Mouse (Mus musculus): ENCODE data around the gene Iyd. TPM values are rescaled to one million over a fixed set of nuclear protein-coding genes. Genes with fewer than 3 reads are reported as not detected.

Iyd gene
- polyA plus RNA-seq, 1 experiment from 2014 or later = 0.46 TPM

DNA sequence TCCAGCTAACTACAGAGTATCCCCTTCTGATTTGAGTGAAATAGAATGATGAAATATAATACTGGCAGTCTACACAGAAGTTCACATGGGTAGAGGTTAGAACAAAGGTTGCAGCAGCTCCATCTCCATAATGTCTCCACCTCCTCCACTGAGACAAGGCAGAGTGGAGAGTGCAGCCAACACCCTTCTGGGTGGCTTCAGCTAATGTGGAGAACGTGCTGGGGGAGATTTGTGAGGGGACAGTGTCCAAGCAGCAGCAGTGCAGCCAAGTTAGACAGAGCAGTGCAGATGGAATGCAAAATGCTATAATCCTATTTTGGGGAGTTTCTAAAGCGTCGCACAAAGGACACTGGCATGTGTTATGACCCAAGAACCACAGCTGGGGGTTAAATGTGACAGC is 16.5 kb downstream of the Iyd start:
- H3K4me3 ChIP-seq = no peak overlapping the region
- no peak overlapping the region for H3K27ac ChIP-seq
- ATAC-seq (ENCODE audit: insufficient number of reproducible peaks, insufficient read depth, low FRiP score, low TSS enrichment, low read depth) = no peak
- H3K4me1 ChIP-seq = no peaks in the 10 kb centered on the region
- H3K9me3 ChIP-seq = no peaks in the 10 kb centered on the region
- no peaks in the 10 kb centered on the region for H3K27me3 ChIP-seq
- H3K9ac ChIP-seq = no peak overlapping the region
- H3K4me2 ChIP-seq = no peak overlapping the region
- WGBS = 72% methylated on average over 3 of the region's 3 CpGs
- no peaks in the 10 kb centered on the region for H3K36me3 ChIP-seq

DNA sequence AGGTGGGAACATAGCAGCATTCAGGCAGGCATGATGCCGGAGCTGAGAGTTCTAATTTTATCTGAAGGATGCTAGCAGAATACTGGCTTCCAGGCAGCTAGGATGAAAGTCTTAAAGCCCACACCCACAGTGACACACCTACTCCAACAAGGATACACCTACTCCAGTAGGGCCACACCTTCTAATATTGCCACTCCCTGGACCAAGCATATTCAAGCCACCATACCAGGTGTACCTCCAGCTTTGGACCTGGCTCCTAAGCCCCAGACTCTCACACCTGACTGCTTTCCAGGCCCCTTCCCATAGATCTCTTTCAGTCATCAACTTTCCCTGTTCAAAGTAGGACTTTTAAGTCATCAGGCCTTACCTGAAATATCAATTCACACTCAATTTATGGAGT is 19.1 kb downstream of the Iyd start:
- H3K4me1 ChIP-seq = 0 out of 2 replicates have a peak, but pooled peaks cover under 1% of the 10 kb centered on the region
- no peak overlapping the region for H3K9ac ChIP-seq
- H3K4me2 ChIP-seq = no peak overlapping the region
- ATAC-seq (ENCODE audit: insufficient number of reproducible peaks, insufficient read depth, low FRiP score, low TSS enrichment, low read depth) = no peak
- H3K9me3 ChIP-seq = no peaks in the 10 kb centered on the region
- H3K27me3 ChIP-seq = no peaks in the 10 kb centered on the region
- WGBS = 96% methylated on average over 1 of the region's 1 CpGs
- H3K36me3 ChIP-seq = no peaks in the 10 kb centered on the region
- no peak overlapping the region for H3K4me3 ChIP-seq
- no peak overlapping the region for H3K27ac ChIP-seq

GRCm38 (mm10) chr10:3562165-3562564 is 22.1 kb downstream of the Iyd start:
- no peak overlapping the region for H3K9ac ChIP-seq
- H3K36me3 ChIP-seq = no peaks in the 10 kb centered on the region
- no peak overlapping the region for H3K27ac ChIP-seq
- H3K4me1 ChIP-seq = 0 out of 2 replicates have a peak, but pooled peaks cover 6% of the 10 kb centered on the region
- no peaks in the 10 kb centered on the region for H3K9me3 ChIP-seq
- ATAC-seq (ENCODE audit: insufficient number of reproducible peaks, insufficient read depth, low FRiP score, low TSS enrichment, low read depth) = no peak
- H3K4me2 ChIP-seq = no peak overlapping the region
- H3K27me3 ChIP-seq = no peaks in the 10 kb centered on the region
- no peak overlapping the region for H3K4me3 ChIP-seq

GRCm38 (mm10) chr10:3565126-3565525 is 25.1 kb downstream of the Iyd start:
- Histone ChIP-seq H3K9me3 (no peaks in the 10 kb centered on the region), H3K4me1 (0 out of 2 replicates have a peak, but pooled peaks cover 6% of the 10 kb centered on the region), H3K27ac (no peak overlapping the region), H3K27me3 (no peaks in the 10 kb centered on the region), H3K4me2 (no peak overlapping the region), H3K36me3 (no peaks in the 10 kb centered on the region), H3K4me3 (no peak overlapping the region), H3K9ac (no peak overlapping the region)
- ATAC-seq (ENCODE audit: insufficient number of reproducible peaks, insufficient read depth, low FRiP score, low TSS enrichment, low read depth) = no peak
- 69% methylated on average over 4 of the region's 4 CpGs for WGBS

DNA sequence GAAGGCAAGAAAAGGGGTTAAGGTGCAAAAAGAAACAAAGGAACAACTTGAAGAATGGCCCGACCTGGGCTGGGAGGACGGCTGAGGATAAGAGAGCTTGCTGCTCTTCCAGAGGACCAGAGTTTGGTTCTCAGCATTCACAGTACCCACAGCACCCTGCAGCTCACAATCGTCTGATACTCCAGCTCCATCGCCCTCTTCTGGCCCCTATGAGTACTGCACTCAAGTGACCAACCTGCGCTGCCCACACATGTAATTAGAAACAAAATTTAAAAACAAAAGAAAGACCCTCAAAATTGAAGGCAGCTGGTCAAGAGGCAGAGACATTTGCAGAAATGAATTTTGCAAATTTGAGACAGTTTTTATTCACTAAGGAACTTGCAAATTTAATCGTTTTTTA is 27.8 kb downstream of the Iyd start:
- Histone ChIP-seq H3K9me3 (no peaks in the 10 kb centered on the region), H3K4me1 (0 out of 2 replicates have a peak, but pooled peaks cover 6% of the 10 kb centered on the region), H3K4me3 (no peak overlapping the region), H3K36me3 (no peaks in the 10 kb centered on the region), H3K27ac (no peak overlapping the region), H3K9ac (no peak overlapping the region), H3K27me3 (no peaks in the 10 kb centered on the region), H3K4me2 (no peak overlapping the region)
- no peak for ATAC-seq (ENCODE audit: insufficient number of reproducible peaks, insufficient read depth, low FRiP score, low TSS enrichment, low read depth)
- 69% methylated on average over 6 of the region's 6 CpGs for WGBS

GRCm38 (mm10) chr10:3572723-3573649 is 32.9 kb downstream of the Iyd start:
- no peaks in the 10 kb centered on the region for H3K9me3 ChIP-seq
- no peaks in the 10 kb centered on the region for H3K36me3 ChIP-seq
- H3K9ac ChIP-seq = no peak overlapping the region
- H3K27me3 ChIP-seq = no peaks in the 10 kb centered on the region
- H3K4me1 ChIP-seq = 0 out of 2 replicates have a peak, but pooled peaks cover 3% of the 10 kb centered on the region
- 61% methylated on average over 10 of the region's 10 CpGs for WGBS
- H3K27ac ChIP-seq = no peak overlapping the region
- no peak overlapping the region for H3K4me2 ChIP-seq
- H3K4me3 ChIP-seq = no peak overlapping the region
- no peak for ATAC-seq (ENCODE audit: insufficient number of reproducible peaks, insufficient read depth, low FRiP score, low TSS enrichment, low read depth)

- Histone ChIP-seq H3K36me3 (no peaks in the 10 kb centered on the region), H3K4me3 (no peak overlapping the region), H3K9me3 (no peaks in the 10 kb centered on the region), H3K4me2 (no peak overlapping the region), H3K4me1 (0 out of 2 replicates have a peak, but pooled peaks cover 3% of the 10 kb centered on the region), H3K27ac (no peak overlapping the region), H3K9ac (no peak overlapping the region), H3K27me3 (no peaks in the 10 kb centered on the region)
- WGBS = 67% methylated on average over 4 of the region's 4 CpGs
- ATAC-seq (ENCODE audit: insufficient number of reproducible peaks, insufficient read depth, low FRiP score, low TSS enrichment, low read depth) = no peak
Observed at GRCm38 (mm10) chr10:3573905-3574500, 34.0 kb downstream of the Iyd start.

DNA sequence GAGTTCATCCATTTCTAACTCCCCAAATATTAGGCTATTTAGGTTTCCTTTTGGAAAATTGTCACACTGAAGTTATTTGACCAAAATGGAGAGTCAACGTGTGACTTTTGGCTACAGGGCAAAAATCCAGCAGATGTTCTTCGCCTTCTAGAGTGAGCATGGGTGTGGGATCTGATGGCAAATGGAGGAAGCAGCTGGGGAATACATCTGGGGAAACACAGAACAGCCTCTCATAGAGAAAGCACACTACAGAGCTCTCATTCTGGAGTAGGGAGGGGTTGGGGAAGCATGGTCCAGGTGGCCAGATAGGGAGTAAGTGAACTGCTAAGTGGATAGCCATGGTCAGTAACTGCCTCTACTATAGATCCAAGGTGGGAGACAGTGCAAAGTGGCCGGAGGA is 50.6 kb downstream of the Iyd start:
- Histone ChIP-seq H3K4me1 (peaks cover 12% of the 10 kb centered on the region), H3K9ac (no peak overlapping the region), H3K27me3 (no peaks in the 10 kb centered on the region), H3K9me3 (no peaks in the 10 kb centered on the region), H3K27ac (no peak overlapping the region), H3K36me3 (no peaks in the 10 kb centered on the region), H3K4me3 (no peak overlapping the region), H3K4me2 (no peak overlapping the region)
- WGBS = 68% methylated on average over 3 of the region's 3 CpGs
- ATAC-seq (ENCODE audit: insufficient number of reproducible peaks, insufficient read depth, low FRiP score, low TSS enrichment, low read depth) = no peak

- H3K27me3 ChIP-seq = no peaks in the 10 kb centered on the region
- H3K9me3 ChIP-seq = no peaks in the 10 kb centered on the region
- peaks cover 15% of the 10 kb centered on the region for H3K4me1 ChIP-seq
- no peak overlapping the region for H3K9ac ChIP-seq
- no peak for ATAC-seq (ENCODE audit: insufficient number of reproducible peaks, insufficient read depth, low FRiP score, low TSS enrichment, low read depth)
- H3K27ac ChIP-seq = no peak overlapping the region
- WGBS = 31% methylated on average over 3 of the region's 3 CpGs
- no peak overlapping the region for H3K4me3 ChIP-seq
- no peak overlapping the region for H3K4me2 ChIP-seq
- no peaks in the 10 kb centered on the region for H3K36me3 ChIP-seq
Observed at GRCm38 (mm10) chr10:3591790-3592189, 51.8 kb downstream of the Iyd start.

GRCm38 (mm10) chr10:3596697-3597096 is 56.7 kb downstream of the Iyd start:
- H3K36me3 ChIP-seq = no peaks in the 10 kb centered on the region
- ATAC-seq (ENCODE audit: insufficient number of reproducible peaks, insufficient read depth, low FRiP score, low TSS enrichment, low read depth) = no peak
- H3K4me1 ChIP-seq = peaks cover 8% of the 10 kb centered on the region
- no peaks in the 10 kb centered on the region for H3K27me3 ChIP-seq
- 47% methylated on average over 2 of the region's 2 CpGs for WGBS
- H3K4me3 ChIP-seq = no peak overlapping the region
- H3K9me3 ChIP-seq = no peaks in the 10 kb centered on the region
- no peak overlapping the region for H3K9ac ChIP-seq
- H3K27ac ChIP-seq = no peak overlapping the region
- H3K4me2 ChIP-seq = no peak overlapping the region

DNA sequence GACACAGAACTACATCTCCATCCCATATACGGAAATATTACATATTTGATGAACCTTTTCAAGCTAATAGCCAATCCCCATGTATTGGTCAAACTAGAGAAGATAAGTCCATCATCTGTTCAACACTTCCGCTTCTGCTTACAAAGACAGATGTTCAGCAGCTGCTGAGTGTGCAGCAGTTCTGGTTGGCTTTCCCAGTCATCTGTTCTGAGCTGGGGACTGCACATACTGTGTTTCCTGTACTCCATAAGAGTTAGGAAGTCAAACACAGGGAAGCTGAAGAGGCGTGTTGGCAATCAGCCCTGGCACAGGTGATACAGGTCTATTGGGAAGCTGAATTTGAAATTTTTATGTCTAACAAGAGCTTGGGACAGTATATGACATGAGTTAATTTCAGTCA is 57.7 kb downstream of the Iyd start:
- no peaks in the 10 kb centered on the region for H3K36me3 ChIP-seq
- no peak overlapping the region for H3K27ac ChIP-seq
- no peak overlapping the region for H3K4me3 ChIP-seq
- H3K4me2 ChIP-seq = no peak overlapping the region
- WGBS = 87% methylated on average over 3 of the region's 3 CpGs
- H3K4me1 ChIP-seq = 0 out of 2 replicates have a peak, but pooled peaks cover 5% of the 10 kb centered on the region
- H3K9me3 ChIP-seq = no peaks in the 10 kb centered on the region
- no peaks in the 10 kb centered on the region for H3K27me3 ChIP-seq
- no peak overlapping the region for H3K9ac ChIP-seq
- no peak for ATAC-seq (ENCODE audit: insufficient number of reproducible peaks, insufficient read depth, low FRiP score, low TSS enrichment, low read depth)
